Mouse (Mus musculus) neural tube, embryonic 10.5 days (tissue): ENCODE measurements around the gene Tcp1.
"Not testable (repeated sequence)": the region's sequence is repeated elsewhere in the genome, so short reads cannot be mapped to it uniquely, and the experiment has no call there.

Experiments
- DNase-seq: peaks from one replicate; pipeline ENCODE4 v3.0.0-alpha.2; 2017; ENCODE audit warnings: low spot score; ENCODE audit errors: extremely low spot score

The Tcp1 gene

GRCm38 (mm10) chr17:12915488-12915880 is at the start of gene Tcp1:
TSS of gene Tcp1 (plus strand) at chr17:12915701.
- no peak for DNase-seq

GRCm38 (mm10) chr17:12866853-12867252 is 48.6 kb upstream of the Tcp1 start:
- no peak for DNase-seq

- DNase-seq: no peak
These were observed 47.5 kb upstream of the Tcp1 start, which contains the start of gene Mas1 for GRCm38 (mm10) chr17:12868043-12868442. TSS of gene Mas1 (minus strand) at chr17:12868143.

- DNase-seq: no peak
These were observed 46.9 kb upstream of the Tcp1 start for GRCm38 (mm10) chr17:12868640-12869039.

- no peak for DNase-seq
These were observed 43.0 kb upstream of the Tcp1 start for GRCm38 (mm10) chr17:12872275-12873028.

GRCm38 (mm10) chr17:12875734-12876133 is 39.8 kb upstream of the Tcp1 start, which contains the start of gene Mrgprh:
TSS of gene Mrgprh (plus strand) at chr17:12876034.
- no peak for DNase-seq

- DNase-seq: peak; percentile 75
These were observed 35.3 kb upstream of the Tcp1 start for GRCm38 (mm10) chr17:12880178-12880577.

- DNase-seq: no peak
These were observed 34.3 kb upstream of the Tcp1 start for GRCm38 (mm10) chr17:12881216-12881615.

GRCm38 (mm10) chr17:12886620-12887019 is 28.9 kb upstream of the Tcp1 start:
- no peak for DNase-seq

- no peak for DNase-seq
These were observed 28.3 kb upstream of the Tcp1 start for GRCm38 (mm10) chr17:12887021-12887775.

GRCm38 (mm10) chr17:12891054-12891453 is 24.4 kb upstream of the Tcp1 start:
- DNase-seq: no peak

- no peak for DNase-seq
These were observed 23.5 kb upstream of the Tcp1 start for GRCm38 (mm10) chr17:12892033-12892432.

GRCm38 (mm10) chr17:12897674-12898073 is 17.8 kb upstream of the Tcp1 start:
- DNase-seq: no peak

GRCm38 (mm10) chr17:12898607-12899006 is 16.9 kb upstream of the Tcp1 start:
- not testable (repeated sequence) for DNase-seq

- DNase-seq: no peak
These were observed 13.2 kb upstream of the Tcp1 start for GRCm38 (mm10) chr17:12902291-12902690.

- no peak for DNase-seq
These were observed 11.8 kb upstream of the Tcp1 start for GRCm38 (mm10) chr17:12903372-12904333.

- DNase-seq: no peak
These were observed 11.2 kb upstream of the Tcp1 start for GRCm38 (mm10) chr17:12904349-12904748.

GRCm38 (mm10) chr17:12905810-12906209 is 9.7 kb upstream of the Tcp1 start:
- no peak for DNase-seq

- DNase-seq: no peak
These were observed 9.1 kb upstream of the Tcp1 start for GRCm38 (mm10) chr17:12906436-12906835.

GRCm38 (mm10) chr17:12909361-12910280 is 5.9 kb upstream of the Tcp1 start, which contains the start of gene Pnldc1:
TSS of gene Pnldc1 (minus strand) at chr17:12910230.
- DNase-seq: no peak
